Mouse (Mus musculus): ENCODE measurements at regions not wholly inside any gene's neighbourhood (a gene's known extent, or its start where the extent isn't known, plus 50 kb on each side); places are given as distances from the start of the nearest gene placed in this dataset.

GRCm38 (mm10) chr8:87116190-87116765 lies 231.2 kb upstream of the N4bp1 start:
- in situ Hi-C loops (cut with MseI, MboI): no loop called here

DNA sequence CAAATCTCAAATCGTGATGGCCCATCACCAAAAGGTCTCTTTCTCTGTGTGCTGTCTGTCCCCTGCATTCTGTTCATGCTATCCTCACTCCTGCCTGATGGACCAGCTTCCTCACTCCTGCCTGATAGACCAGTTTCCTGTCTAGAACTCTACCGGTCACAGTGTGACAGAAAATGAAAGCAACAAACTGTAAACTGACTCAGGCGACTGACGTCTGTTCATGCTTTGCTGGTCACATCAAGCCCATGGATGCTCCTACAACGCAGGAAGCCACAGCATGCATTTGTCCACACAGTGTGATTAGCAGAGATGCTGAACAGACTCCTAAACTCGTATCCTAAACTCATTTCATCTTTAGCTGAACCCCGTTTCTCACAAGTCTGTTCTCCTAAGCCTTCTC lies 227.3 kb upstream of the N4bp1 start:
- in situ Hi-C loops (cut with MseI, MboI): no loop called here

GRCm38 (mm10) chr8:87105106-87105505 lies 220.0 kb upstream of the N4bp1 start:
- in situ Hi-C loops (cut with MseI, MboI): no loop called here

DNA sequence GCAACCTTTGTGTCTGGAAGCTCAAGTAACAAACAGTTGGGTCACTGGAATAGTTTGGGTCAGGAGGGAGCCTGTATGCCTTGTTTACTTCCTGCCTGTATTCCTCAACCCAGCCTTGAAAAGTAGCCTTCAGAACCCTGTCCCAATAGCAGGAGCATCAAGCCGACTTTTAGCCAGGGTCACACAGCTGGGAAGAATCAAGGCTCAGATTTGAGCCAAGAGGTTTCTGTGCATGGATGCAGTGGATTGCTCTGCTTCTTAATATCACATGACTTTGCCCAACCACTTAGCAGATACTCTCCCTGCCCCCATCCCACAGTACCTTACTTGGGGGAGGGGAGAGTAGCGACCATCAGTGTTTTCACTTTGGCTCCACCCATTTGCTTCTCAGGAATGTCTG lies 210.2 kb upstream of the N4bp1 start:
- in situ Hi-C loops (cut with MseI, MboI): no loop called here

DNA sequence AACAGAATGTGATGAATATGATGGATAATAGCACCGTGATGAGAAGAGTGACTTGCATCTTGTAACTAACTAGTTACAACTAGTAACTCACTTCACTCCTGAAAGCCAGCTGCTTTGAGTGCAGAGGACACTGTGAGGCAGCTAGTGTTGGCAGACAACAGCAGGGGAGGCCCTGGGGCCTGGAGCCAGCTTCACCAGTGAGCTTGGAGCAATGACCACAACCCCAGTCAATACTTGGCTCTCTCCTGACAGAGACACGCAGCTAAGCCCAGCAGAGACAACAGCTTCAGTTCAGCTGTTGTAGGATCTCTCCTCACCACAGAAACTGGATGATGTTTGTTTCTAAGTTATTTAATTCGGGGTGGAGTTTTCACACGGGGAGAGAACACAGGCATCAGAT lies 209.6 kb upstream of the N4bp1 start:
- in situ Hi-C loops (cut with MseI, MboI): no loop called here

GRCm38 (mm10) chr8:87093716-87094115 lies 208.7 kb upstream of the N4bp1 start:
- in situ Hi-C loops (cut with MseI, MboI): no loop called here

GRCm38 (mm10) chr8:87093081-87093480 lies 208.0 kb upstream of the N4bp1 start:
- in situ Hi-C loops (cut with MseI, MboI): no loop called here

- in situ Hi-C loops (cut with MseI, MboI): no loop called here
These were observed 202.5 kb upstream of the N4bp1 start for GRCm38 (mm10) chr8:87087451-87088095.

- in situ Hi-C loops (cut with MseI, MboI): no loop called here
These were observed 193.2 kb upstream of the N4bp1 start for GRCm38 (mm10) chr8:87078260-87078659.

- in situ Hi-C loops (cut with MseI, MboI): no loop called here
These were observed 190.9 kb upstream of the N4bp1 start for GRCm38 (mm10) chr8:87075921-87076320.

GRCm38 (mm10) chr8:87071224-87071623 lies 186.2 kb upstream of the N4bp1 start:
- in situ Hi-C loops (cut with MseI, MboI): no loop called here

- in situ Hi-C loops (cut with MseI, MboI): no loop called here
These were observed 182.0 kb upstream of the N4bp1 start for GRCm38 (mm10) chr8:87067106-87067505.

DNA sequence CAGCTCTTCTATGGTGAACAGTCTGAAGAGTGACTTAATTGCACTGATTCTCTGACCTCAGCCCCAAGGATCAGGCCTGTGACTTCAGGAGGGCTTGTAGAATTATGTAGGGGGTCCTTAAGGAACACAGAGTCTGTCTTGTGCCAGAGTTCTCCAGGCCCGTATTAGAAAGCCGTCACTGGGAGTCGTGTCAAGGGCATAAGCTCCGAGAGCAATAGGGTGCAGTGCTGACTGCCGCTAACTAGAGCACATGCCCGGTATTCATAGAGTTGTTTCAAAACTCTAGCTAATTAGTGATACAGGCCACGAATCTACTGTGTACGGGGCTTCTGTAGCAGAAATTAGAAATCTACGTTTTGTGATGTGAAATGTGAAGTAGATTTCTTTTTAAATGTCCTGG lies 179.7 kb upstream of the N4bp1 start:
- in situ Hi-C loops (cut with MseI, MboI): no loop called here

GRCm38 (mm10) chr8:87064250-87064747 lies 179.2 kb upstream of the N4bp1 start:
- in situ Hi-C loops (cut with MseI, MboI): no loop called here

- in situ Hi-C loops (cut with MseI, MboI): no loop called here
These were observed 178.5 kb upstream of the N4bp1 start for GRCm38 (mm10) chr8:87063588-87063987.

GRCm38 (mm10) chr8:87049746-87050145 lies 164.7 kb upstream of the N4bp1 start:
- in situ Hi-C loops (cut with MseI, MboI): no loop called here

- in situ Hi-C loops (cut with MseI, MboI): no loop called here
These were observed 164.1 kb upstream of the N4bp1 start for GRCm38 (mm10) chr8:87049196-87049595.

DNA sequence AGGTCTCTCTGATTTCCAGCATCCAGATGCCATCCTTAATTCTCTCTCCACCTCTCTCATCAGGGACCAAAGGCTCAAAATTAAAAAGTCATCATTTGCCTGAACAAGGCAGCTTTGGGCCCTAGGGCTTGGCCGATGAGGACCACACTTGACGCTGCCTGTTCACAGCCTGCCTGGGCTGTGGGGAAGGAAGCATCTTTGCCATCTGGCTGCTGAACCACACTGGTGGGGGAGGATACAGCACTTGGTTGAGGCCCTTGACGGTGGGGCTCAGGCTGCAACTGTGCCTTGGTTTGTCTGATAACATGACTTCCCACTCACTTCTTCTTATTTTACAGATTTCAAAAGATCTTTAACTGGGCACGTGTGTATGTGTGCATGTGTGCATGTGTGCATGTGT lies 161.5 kb upstream of the N4bp1 start:
- in situ Hi-C loops (cut with MseI, MboI): no loop called here

DNA sequence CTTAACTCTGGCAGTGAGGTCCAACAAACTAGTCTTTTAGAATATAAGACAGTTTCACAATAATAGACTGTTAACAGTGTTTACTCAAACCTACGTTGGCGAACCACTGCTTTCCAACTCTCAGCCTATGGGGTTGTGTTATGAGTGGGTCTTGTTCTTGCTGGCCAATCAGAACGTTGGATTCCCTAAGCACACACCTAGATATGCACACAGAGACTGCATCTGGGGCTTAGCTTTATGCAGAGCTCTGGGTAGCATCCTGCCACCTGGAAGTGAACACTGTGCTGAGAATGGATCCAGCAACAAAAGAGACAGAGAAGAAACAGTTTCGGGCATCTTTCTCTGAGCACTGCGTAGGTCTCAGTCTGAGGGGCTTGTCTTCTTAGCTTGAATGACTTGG lies 158.0 kb upstream of the N4bp1 start:
- in situ Hi-C loops (cut with MseI, MboI): no loop called here

- in situ Hi-C loops (cut with MseI, MboI): no loop called here
These were observed 152.7 kb upstream of the N4bp1 start for GRCm38 (mm10) chr8:87037620-87038380.

DNA sequence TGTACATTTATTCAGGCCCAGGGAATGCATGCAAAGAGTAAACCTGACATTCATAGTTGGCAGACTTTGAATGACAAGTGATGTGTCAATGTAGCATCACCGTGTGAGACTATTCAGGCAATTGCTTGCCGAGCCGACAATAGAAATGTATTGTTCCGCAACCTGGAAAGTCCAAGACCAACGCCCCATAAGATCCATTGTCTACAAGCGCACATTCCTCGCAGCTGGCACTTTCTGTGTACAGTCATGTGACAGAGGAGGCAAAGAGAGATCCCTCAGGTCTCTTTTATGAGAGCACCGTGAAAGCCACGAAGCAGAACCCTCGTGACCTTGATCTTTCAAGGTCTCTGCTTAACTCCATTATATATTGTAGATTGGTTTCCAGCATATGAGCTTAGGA lies 150.9 kb upstream of the N4bp1 start:
- in situ Hi-C loops (cut with MseI, MboI): no loop called here

DNA sequence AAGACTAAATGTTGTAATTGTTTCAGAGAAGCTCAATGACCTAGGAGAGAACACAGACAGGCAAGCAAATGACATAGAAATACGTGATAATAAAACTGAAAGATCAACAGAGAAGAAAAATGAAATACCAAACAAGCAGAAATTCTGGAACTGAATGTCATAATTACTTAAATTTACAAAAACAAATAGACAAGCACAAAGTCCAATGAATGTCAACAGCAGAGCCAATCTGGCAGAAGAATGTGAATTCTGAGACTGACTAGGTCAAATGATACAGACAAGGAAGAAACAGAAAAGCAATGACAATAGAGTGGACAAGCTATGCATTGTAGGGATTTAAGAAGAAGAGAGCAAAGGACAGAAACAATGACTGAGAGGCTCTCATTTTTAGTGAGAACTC lies 143.1 kb upstream of the N4bp1 start:
- in situ Hi-C loops (cut with MseI, MboI): no loop called here

GRCm38 (mm10) chr8:87025946-87026345 lies 140.9 kb upstream of the N4bp1 start:
- in situ Hi-C loops (cut with MseI, MboI): no loop called here
